Mouse (Mus musculus) neural tube, embryonic 11.5 days (tissue): ENCODE results near the gene Eef1a1. TPM values are rescaled to one million over a fixed set of nuclear protein-coding genes. Genes with fewer than 3 reads are reported as not detected.

Experiments used
- ATAC-seq: fragments of 200-750 bp; cut with Nextera tagmentation; 2 replicates; pipeline ENCODE4 v1.8.0; 2017; ENCODE audit warnings: moderate number of reproducible peaks, mild to moderate bottlenecking, moderate TSS enrichment, moderate library complexity; ENCODE audit not compliant: insufficient read depth, low FRiP score, low TSS enrichment
- DNase-seq: peaks from one replicate; pipeline ENCODE4 v3.0.0-alpha.2; 2015; ENCODE audit warnings: low spot score
- H3K27ac ChIP-seq: fragments of 300-500 bp; sonication (generic); 2 replicates; pipeline ENCODE4 v1.5.1; 2014; ENCODE audit warnings: low read depth, mild to moderate bottlenecking, low read length
- H3K27me3 ChIP-seq: fragments of 300-500 bp; sonication (generic); 2 replicates; pipeline ENCODE4 v1.6.1; 2014; ENCODE audit warnings: mild to moderate bottlenecking, low read length, mixed read lengths; ENCODE audit not compliant: control insufficient read depth, insufficient read depth
- H3K36me3 ChIP-seq: fragments of 300-500 bp; sonication (generic); 2 replicates; pipeline ENCODE4 v1.6.1; 2014; ENCODE audit warnings: mild to moderate bottlenecking, low read length, moderate library complexity, mixed read lengths; ENCODE audit not compliant: control insufficient read depth, insufficient read depth
- H3K4me1 ChIP-seq: fragments of 300-500 bp; sonication (generic); 2 replicates; pipeline ENCODE4 v1.6.1; 2014; ENCODE audit warnings: low read length, mixed read lengths; ENCODE audit not compliant: control insufficient read depth, insufficient read depth
- H3K4me2 ChIP-seq: fragments of 300-500 bp; sonication (generic); 2 replicates; pipeline ENCODE4 v1.6.1; 2014; ENCODE audit warnings: low read depth, mild to moderate bottlenecking, moderate library complexity
- H3K4me3 ChIP-seq: fragments of 300-500 bp; sonication (generic); 2 replicates; pipeline ENCODE4 v1.5.1; 2014; ENCODE audit warnings: low read depth, low read length
- H3K9ac ChIP-seq: fragments of 300-500 bp; sonication (generic); 2 replicates; pipeline ENCODE4 v1.6.1; 2014; ENCODE audit warnings: mild to moderate bottlenecking, low read length
- H3K9me3 ChIP-seq: fragments of 300-500 bp; sonication (generic); 2 replicates; pipeline ENCODE4 v1.6.1; 2016; ENCODE audit warnings: low read length; ENCODE audit not compliant: control insufficient read depth
- WGBS: fragments of 180-500 bp; shearing (Covaris S2); extraction: QIAGEN DNeasy Blood & Tissue Kit; methylation state at CpG from one replicate; pipeline ENCODE4 v1.1.7; 2014; 5-methylcytosine and 5-hydroxymethylcytosine counted together
- microRNA-seq: library from miRNA; unstranded; fragments of <30 nt; microRNA quantifications from one replicate; pipeline ENCODE4, GENCODE M21; 2016
- polyA plus RNA-seq: library from polyadenylated mRNA; unstranded; fragments of >200 nt; fragmentation: Nextera tagmentation; extraction: Ambion mirVana; gene quantifications from 2 replicates; pipeline ENCODE4 v1.2.1, GENCODE M21; 2014

Eef1a1 gene
- polyA plus RNA-seq, 1 experiment from 2014 or later, result 4,747 TPM

GRCm38 (mm10) chr9:78429551-78429950 is 59.4 kb downstream of the Eef1a1 start:
- Histone ChIP-seq H3K4me3 (no peak overlapping the region), H3K9me3 (no peaks in the 10 kb centered on the region), H3K36me3 (no peaks in the 10 kb centered on the region), H3K4me1 (no peaks in the 10 kb centered on the region), H3K9ac (no peak overlapping the region), H3K4me2 (no peak overlapping the region), H3K27me3 (no peaks in the 10 kb centered on the region), H3K27ac (no peak overlapping the region)
- no peak for DNase-seq
- WGBS, result 60% methylated on average over 2 of the region's 2 CpGs
- ATAC-seq, result no peak

GRCm38 (mm10) chr9:78428870-78429432 is 60.0 kb downstream of the Eef1a1 start:
- H3K36me3 ChIP-seq, result no peaks in the 10 kb centered on the region
- 79% methylated on average over 4 of the region's 4 CpGs for WGBS
- no peak for DNase-seq
- H3K9me3 ChIP-seq, result no peaks in the 10 kb centered on the region
- no peaks in the 10 kb centered on the region for H3K27me3 ChIP-seq
- no peak overlapping the region for H3K4me3 ChIP-seq
- H3K27ac ChIP-seq, result no peak overlapping the region
- H3K4me2 ChIP-seq, result no peak overlapping the region
- no peaks in the 10 kb centered on the region for H3K4me1 ChIP-seq
- ATAC-seq, result no peak
- H3K9ac ChIP-seq, result no peak overlapping the region

Small RNAs within 50 kb of the gene (microRNA-seq; reads per million reads assigned to microRNA genes)
- not detected for gene Gm26377

Other genes starting within 250 kb of the Eef1a1 start
- not detected in 2 replicates for gene Gm3776, start 232.0 kb downstream of the Eef1a1 start, polyA plus RNA-seq
- gene Gm10639, start 199.2 kb downstream of the Eef1a1 start, polyA plus RNA-seq, result not detected in 2 replicates
- gene Omt2a, start 174.4 kb downstream of the Eef1a1 start, polyA plus RNA-seq, result not detected in 2 replicates
- not detected in 2 replicates for gene Omt2b, start 161.6 kb downstream of the Eef1a1 start, polyA plus RNA-seq
- gene Gsta2, start 133.4 kb downstream of the Eef1a1 start, polyA plus RNA-seq, result not detected in 2 replicates
- gene Dppa5a, start 121.0 kb downstream of the Eef1a1 start, polyA plus RNA-seq, result 0.41 and 0.72 TPM in 2 replicates
- 1.3 and 1.7 TPM in 2 replicates for gene Ooep, start 110.4 kb downstream of the Eef1a1 start, polyA plus RNA-seq
- gene Ddx43, start 93.4 kb downstream of the Eef1a1 start, polyA plus RNA-seq, result 0.28 and 0.50 TPM in 2 replicates
- gene Cgas, start 45.9 kb downstream of the Eef1a1 start, polyA plus RNA-seq, result 0.84 and 0.93 TPM in 2 replicates
- gene Mto1, start 40.9 kb downstream of the Eef1a1 start, polyA plus RNA-seq, result 23.1 and 23.4 TPM in 2 replicates
- 1.0 TPM in 1 of 2 replicates, not detected in the other for gene Gm17324, start 40.4 kb downstream of the Eef1a1 start, polyA plus RNA-seq
- 10.6 and 11.5 TPM in 2 replicates for gene Slc17a5, start 98.9 kb upstream of the Eef1a1 start, polyA plus RNA-seq
- gene Cd109, start 126.4 kb upstream of the Eef1a1 start, polyA plus RNA-seq, result 3.8 and 5.0 TPM in 2 replicates